Mouse (Mus musculus): ENCODE measurements around the gene Eif2b2.

Eif2b2 gene

GRCm38 (mm10) chr12:85237553-85237952 is 18.3 kb downstream of the Eif2b2 start:
- intact Hi-C loops (cut with DNase I), result no loop called here

- intact Hi-C loops (cut with DNase I), result no loop called here
These were observed 32.8 kb downstream of the Eif2b2 start for GRCm38 (mm10) chr12:85252083-85252482.

- intact Hi-C loops (cut with DNase I), result no loop called here
These were observed 36.9 kb downstream of the Eif2b2 start for GRCm38 (mm10) chr12:85256074-85256751.

- intact Hi-C loops (cut with DNase I), result no loop called here
These were observed 37.8 kb downstream of the Eif2b2 start for GRCm38 (mm10) chr12:85257008-85257639.

- intact Hi-C loops (cut with DNase I), result no loop called here
These were observed 43.2 kb downstream of the Eif2b2 start for GRCm38 (mm10) chr12:85262489-85262888.

GRCm38 (mm10) chr12:85263190-85263589 is 43.9 kb downstream of the Eif2b2 start:
- intact Hi-C loops (cut with DNase I), result no loop called here

GRCm38 (mm10) chr12:85264531-85264930 is 45.2 kb downstream of the Eif2b2 start:
- intact Hi-C loops (cut with DNase I), result no loop called here

- intact Hi-C loops (cut with DNase I), result no loop called here
These were observed 45.7 kb downstream of the Eif2b2 start for GRCm38 (mm10) chr12:85264940-85265339.

GRCm38 (mm10) chr12:85266248-85266647 is 47.0 kb downstream of the Eif2b2 start:
- intact Hi-C loops (cut with DNase I), result no loop called here

GRCm38 (mm10) chr12:85269821-85270220 is 50.5 kb downstream of the Eif2b2 start:
- intact Hi-C loops (cut with DNase I), result no loop called here

GRCm38 (mm10) chr12:85270319-85270718 is 51.0 kb downstream of the Eif2b2 start, which contains the start of gene Mlh3:
TSS of gene Mlh3 (minus strand) at chr12:85270599.
- intact Hi-C loops (cut with DNase I), result no loop called here

- intact Hi-C loops (cut with DNase I), result no loop called here
These were observed 52.0 kb downstream of the Eif2b2 start for GRCm38 (mm10) chr12:85271132-85271842.

GRCm38 (mm10) chr12:85271843-85272206 is 52.5 kb downstream of the Eif2b2 start:
- intact Hi-C loops (cut with DNase I), result no loop called here

GRCm38 (mm10) chr12:85273508-85273907 is 54.2 kb downstream of the Eif2b2 start:
- intact Hi-C loops (cut with DNase I), result no loop called here

Small RNAs within 50 kb of the gene (microRNA-seq; reads per million reads assigned to microRNA genes)
- gene Mir6938, result 0 to 0.12 reads per million in 2 experiments

Data from adrenal gland (tissue).